Mouse (Mus musculus) left cerebral cortex, adult 9 months (tissue): ENCODE data around the gene Pcyt2.

Source experiments
- DNase-seq, 2 experiments: peaks; one replicate each; pipeline ENCODE4 v3.0.0; 2022; ENCODE audit warnings: low spot score in 2 of 2

The Pcyt2 gene

DNA sequence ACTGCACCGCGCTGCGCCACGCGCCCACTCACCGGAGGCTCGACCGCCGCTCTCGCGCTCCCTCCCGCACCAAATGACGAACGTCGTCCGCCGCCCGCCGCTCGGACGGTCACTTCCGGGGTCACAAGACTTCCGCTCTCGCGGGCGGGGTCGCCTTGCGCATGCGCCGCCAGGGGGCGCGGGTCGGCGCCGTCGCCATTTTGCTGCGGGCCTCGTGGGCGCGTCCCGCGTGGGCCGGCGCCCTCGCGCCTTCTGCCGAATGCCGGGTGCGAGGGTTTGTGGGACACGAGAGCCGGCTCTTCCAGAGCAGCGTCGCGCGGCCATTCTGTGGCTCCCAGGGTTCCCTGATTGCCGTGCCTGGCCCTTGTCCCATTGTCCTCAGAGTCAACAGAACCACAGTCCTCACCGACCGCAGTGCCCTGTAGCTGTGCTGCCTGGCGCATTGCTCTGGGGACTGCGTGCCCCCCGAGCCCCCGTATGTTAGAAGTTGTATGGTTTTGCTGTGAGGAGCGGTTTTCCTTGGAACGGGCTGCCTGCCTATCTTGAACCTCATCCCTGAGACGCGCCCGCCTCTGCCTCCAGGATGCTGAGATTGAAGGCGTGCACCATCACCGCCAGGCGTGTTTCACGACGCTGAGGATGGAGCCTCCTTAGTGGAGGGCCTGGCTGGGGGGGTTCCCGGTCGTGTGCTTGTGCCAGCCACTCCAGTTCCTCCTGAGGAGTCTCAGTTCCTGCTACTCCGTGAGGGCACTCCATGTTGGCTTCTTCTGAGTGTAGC is 36.1 kb downstream of the Pcyt2 start, which contains the start of gene Arhgdia:
Gene Arhgdia (minus strand): TSS at position 135 of the 778 bp plus-strand sequence.
- DNase-seq: peak; percentile 73 to 86

DNA sequence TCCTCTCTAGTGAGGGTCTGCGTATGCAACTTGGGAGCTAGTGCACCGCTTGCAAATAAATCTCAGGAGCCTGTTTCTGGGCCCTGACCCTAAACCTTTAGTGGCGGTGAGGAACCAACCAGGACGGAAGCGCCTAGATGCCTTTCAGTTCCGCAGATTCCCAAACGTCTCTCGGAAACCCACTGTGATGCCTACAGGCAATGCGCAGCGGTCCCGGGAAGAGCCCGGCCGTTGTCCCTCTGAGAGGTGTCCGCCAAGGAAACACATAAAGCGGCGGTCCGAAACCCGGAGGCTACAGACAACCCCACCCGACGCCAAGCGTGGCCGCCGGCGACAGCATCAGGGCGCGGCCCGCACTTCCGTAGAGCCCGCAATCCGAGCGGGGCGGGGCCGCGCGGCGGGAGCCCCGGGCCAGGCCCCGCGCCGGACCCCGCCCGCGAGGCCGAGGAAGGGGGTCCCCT is 36.8 kb downstream of the Pcyt2 start:
- peak in 1 of 2 experiments; percentile 39 for DNase-seq

DNA sequence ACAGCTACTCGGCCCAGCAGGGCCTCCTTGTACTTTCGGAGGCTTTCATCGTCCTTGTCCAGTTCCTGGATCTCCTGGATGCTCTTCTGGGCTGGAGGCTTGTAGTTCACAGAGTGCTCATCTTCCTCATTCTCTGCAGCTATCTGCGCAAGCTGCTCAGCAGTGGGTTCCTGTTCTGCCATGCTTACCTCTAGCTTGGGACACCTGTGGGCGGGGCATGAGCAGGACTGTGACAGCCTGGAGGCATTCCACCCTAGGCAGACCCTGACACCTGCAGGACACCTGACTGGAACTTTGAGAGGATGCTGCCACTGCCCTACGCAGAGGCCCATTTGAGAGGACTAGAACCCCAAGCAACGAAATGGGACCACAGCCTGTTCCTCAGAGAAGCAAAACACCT is 37.5 kb downstream of the Pcyt2 start:
- no peak for DNase-seq

DNA sequence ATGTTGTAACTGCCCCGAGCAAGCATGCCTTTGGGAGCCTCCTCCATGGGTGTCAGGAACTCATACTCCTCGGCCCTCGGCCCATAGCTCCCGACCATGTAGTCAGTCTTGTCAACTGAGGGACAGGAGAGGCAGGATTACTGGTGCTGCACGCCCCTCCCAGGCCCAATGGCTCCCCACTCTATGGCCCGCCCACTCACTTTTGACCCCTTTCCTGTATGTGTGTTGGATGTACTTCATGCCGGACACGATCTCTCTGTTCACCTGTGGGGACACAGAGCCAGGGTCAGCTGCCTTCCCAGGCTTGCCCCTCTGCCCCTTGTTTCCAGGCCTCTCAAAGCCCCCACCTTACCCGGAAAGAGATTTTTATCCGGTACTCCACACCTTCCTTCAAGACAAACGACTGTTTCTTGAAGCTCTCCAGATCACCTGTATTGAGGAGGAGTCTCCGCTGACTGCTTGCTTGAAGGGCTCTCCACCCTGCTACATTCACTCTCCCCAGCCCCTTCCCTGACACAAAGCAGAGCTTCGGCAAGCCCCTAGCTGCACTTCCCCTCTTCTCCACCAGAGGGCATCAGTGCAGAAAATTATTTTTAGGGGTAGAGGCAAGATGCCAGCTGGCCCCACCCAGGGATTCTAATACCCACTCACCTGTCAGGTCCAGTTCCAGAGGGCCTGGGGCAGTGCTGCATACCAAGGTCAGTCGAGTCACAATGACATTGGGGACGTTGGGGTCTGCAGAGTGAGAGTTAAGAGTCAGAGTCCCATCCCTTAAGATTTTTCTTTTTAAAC is 38.2 kb downstream of the Pcyt2 start:
- peak in 1 of 2 experiments; percentile 76 for DNase-seq

DNA sequence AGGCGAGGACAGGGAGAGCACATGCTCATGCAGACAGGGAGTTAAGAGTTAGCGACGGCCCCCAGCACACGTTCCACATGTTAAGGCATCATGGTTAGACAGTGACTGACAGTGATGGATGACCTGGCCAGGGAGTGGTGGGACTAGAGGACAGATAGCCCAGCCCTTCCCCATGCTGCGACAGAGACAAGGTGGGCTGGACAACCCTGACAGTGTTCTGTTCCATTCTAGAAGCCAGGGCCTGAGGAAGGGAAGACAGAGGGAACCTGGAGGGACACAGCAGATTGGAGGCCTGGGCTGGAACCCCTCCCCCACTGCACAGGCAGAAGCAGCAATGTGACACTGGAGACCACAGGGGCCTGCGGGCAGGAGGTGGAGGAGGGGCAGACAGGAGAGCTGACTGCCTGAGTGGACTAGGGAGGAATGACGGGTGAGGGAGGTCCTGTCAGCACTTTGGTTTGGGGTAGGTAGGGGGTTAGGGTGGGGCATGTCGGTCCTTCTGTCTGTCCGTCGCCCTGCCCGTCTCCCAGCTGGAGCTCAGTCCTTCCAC is 39.0 kb downstream of the Pcyt2 start:
- DNase-seq: no peak

DNA sequence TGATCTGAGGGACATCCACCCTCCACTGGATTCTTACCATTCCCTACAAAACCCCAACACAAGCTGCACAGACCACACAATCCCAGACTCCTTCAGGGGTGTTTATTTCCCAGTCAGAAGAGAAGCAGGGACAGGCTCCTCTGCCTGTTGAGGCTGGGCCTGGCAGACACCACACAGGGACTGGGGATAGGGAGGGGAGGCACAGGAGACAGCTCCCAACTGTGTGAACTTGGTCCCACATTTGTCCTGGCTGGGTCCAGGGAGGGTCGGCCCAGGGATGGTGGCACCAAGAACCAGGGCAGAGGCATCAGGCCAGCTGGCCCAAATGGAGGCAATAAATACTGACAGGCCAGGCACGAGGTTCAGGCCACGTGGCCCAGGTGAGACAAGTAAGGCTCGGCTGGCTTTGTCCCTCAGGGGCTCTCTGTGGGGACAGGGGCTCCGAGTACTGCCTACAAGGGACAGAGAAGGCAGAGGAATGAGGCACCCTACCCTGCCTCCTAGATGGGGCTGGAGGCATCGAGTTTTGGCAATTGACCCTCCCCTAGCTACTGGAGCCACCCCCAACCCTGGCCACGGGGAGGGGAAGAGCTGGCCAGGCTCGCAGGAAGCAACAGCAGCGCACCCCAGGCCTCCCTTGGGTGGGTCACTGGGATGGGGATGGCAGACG is 39.6 kb downstream of the Pcyt2 start:
- DNase-seq: no peak

DNA sequence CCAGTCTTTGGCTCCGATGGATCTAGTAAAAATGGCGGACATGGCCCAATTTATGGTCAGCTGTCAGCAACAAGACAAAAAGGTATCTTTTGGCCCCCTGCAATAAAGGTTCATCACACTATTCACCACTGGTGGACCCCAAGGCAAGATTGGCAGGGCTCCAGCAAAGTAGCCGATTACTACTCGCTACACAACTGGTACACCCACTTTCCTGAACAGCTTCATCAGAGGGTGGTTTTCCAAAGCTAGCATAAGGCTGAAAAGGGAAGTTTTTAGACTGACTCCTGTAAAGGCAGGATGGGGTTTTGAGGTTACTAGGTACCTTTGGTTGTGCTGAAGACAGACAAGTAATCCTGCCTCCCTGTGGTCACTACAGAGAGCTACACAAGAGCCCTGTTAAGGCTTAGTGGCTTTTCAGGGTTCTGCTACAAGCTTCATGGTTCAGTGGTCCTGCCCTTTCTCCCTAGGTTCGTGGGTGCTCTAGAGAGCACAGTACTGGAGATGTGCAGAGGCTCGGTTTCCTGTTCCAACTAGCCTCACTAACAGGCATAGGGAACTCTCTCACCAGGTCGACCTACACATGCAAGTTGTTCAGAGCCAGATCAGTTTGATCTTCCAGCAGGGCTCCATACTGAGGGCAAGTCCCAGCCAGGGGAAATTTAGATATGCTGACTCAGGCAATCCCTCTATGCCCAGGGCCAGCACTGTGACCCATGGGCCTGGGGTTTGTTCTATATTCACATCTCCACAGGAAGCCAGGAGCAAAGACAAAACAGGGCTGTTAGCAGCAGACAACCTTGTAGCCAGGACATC is 40.3 kb downstream of the Pcyt2 start:
- no peak for DNase-seq

DNA sequence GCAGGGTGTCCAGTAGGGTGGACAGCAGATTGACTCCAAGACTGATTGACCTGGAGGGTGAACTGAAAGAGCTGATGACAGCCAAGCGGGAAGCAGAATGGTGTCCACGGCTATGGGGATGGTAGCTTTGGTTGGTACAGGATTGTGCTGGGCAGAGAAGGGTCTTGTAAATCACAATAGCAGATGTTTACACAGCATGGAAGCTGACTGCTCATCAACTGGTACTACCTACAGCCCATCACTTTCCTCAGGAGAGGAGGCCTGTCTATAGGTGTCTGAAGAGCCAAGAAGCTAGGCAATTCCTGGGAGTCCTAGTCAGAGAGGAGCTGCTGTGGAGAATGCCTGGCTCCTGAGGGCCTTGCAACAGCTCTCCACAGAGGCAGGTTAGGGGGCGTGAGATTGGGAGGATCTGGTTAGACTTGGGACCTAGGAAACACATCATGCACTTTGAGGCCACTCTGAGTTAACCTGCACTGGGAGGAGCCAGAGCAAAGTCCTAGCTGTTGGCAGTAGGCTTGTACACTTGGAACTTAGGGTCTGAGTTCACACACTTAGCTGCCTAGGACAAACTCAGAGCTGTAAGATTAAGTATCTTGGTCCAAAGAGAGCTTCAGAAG is 41.3 kb downstream of the Pcyt2 start:
- DNase-seq: no peak

DNA sequence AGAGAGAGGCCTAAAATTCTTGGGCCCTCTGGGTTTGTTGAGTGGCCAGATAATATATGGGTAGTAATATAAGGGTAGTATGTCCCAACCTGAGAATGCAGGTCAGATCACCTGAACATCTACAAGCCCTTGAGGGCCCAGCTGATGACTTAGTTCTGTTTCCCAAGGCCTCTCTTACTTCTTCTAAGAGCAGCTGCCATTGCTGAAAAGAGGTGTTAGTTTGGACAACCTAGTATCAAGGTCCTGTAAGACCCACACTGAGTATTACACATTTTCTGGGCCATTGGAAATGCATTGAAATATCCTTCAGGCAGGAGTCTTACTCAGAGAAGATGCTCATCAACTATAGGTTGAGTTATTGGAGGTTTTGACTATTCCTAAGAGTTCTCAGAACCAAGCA is 41.8 kb downstream of the Pcyt2 start:
- DNase-seq: no peak

DNA sequence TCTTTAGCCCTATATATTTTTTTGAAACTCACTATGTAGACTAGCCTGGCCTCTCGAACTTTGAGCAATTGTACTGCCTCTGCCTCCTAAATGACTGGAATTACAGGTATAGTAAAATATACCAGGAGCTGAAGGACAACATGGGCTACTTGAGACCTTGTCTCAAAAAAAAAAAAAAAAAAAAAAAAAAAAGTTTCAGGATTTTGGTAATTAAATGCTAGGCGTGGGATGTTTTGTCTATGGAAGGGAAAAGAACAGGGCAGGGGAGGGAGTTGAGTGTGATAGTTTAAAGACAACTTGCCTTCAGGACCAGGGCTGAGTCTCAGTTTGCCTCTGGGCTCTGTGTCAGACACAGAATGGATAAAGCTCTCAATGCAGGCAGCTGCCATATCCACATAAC is 42.7 kb downstream of the Pcyt2 start:
- no peak for DNase-seq

DNA sequence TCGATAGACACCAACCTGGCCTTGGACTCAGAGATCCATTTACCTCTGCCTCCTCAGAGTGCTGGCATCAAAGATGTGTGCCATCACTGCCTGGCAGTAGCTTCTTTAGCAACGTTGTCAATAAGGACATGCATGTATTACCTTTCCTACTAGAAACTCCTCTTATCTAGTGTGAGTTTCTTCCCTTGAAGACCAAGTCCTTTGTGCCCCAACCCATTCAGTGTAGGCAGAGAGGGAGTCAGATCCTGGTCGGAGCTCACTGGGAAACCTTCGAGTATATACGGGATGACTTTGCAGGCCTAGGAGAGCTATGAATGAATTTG is 43.5 kb downstream of the Pcyt2 start:
- DNase-seq: no peak

DNA sequence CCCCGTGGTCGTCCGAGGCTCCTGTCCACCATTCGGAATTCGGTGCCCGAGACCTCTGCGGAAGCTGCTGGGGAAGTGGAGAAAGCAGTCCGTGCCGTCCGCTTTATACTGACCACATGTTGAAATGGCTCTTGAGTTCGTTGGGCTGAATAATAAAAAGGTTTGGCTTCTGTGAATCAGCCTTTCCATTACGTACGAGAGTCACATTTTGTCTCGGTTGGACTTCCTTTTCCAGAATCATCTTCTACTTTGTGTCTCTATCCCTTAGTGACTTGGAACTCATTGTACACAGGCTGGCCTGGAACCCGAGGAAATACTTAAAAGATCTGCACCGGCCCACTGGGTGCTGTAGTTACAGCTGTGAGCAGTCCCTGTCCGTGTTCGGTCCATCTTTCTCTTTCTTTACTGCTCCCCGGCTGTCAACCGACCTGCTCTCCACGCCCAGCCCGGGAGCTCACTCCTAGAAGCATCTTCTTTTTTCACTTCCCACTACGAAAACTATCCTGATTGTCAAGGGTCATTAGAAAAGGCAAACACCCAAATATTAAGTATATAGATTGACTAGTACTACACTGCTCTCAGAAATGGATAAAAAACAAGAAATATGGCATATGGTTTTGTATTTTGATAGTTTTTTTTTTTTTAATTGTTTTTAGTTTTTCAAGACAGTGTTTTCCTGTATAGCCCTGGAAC is 44.0 kb downstream of the Pcyt2 start:
- no peak for DNase-seq

DNA sequence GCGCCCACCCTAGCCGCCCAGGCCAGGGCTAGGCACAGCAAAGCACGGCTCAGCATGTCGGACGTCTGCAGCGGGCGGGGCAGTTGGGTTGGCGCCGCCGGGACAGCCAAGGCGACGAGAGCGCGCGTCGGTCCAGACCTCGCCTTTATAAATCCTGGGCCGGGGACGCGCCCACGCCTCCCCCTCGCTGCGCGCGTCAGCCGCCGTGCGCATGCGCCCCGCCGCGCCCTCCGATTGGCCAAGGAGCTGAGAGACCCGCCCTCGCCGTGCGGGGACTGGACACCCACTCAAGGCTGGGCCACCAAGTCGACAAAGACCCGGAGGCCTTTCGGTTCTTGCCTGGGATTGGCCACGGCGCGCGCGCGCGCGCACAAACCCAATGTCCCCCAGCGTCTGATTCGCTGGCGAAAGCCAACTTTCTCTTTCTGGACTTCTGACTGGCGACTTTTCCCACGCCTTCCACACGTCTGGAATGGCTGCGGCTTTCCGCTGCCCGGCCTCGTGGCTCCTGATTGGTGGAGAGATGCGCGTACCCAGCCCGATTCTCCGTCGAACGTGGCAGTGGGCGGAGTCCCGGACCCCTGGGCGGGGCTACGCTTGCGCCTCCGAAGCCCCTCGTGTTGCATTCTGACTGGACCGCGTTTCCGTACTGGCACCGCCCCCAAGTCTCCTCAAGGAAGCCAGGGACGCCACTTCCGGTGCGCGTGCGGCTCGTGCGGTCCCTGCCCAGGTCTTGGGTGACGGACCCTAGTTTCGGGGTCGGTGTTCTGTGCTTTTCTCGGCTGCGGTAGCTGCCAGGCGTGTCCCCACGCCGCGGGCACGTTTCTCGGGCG is 44.8 kb downstream of the Pcyt2 start, which contains the start of gene P4hb:
Gene P4hb (minus strand): TSS at position 502 of the 833 bp plus-strand sequence.
- peak; percentile 100 for DNase-seq

DNA sequence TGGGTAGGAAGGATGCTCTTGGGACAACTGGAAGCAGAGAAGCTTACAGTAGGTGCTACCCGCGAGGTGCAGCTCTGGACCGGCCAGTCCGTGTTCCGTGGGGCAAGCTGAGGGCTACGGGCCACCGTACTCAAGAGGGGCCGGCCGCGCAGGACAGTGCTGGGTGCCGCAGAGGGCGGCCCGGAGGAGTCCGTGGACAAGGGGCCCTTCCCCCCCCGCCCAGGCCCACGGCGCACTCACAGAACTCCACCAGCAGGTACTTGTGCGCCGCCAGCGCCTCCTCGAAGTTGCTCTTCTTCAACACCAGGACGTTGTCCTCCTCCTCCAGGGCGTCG is 45.4 kb downstream of the Pcyt2 start:
- no peak for DNase-seq

DNA sequence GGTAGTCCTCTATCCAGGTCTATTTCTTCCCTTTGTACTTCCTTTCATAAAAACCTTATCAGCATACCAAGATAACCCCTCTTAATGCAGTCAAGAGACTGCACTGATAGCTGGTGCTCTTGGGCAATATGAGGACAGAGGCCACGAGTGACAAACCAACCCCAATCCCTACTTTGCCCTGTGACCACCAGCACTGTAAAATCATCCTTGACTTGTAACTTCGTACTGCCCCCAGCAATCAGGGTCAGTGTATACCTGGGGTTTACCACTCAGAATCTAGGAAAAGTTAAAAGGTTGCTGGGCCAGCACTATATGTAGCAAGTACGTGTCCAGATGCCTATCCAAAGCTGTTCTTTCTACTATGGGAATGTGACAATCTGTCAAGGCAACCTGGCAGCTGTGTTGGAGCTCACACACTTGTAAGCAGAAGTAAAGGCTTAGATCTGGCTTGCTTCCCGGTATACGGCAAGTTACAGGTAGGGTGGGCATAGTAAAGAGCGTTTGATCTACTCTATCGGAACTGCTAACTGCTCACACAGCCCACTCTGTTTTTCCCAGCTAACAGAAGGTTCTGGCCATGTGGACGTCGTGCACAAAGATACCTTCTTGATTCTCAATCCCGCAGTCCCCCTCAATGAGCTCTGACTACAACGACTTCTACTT is 45.9 kb downstream of the Pcyt2 start:
- no peak for DNase-seq

DNA sequence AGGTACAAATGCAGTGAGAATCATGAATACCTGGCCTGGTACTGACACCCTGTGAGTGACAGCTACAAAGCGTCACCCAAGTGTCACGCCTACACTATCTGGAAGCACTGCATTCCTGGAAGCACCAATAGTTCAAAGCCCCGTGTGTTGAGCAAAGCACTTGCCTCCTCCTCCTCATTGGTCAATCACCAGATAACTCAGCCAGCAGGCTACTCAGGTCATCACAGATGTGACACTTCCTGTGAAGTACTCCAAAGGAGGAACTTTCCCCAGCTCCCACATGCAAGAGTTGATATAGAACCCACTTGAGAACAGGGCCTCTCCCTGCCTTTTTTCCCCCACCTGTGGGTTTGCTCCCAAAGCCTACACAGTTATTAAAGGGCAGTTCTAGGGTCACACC is 46.6 kb downstream of the Pcyt2 start:
- no peak for DNase-seq

DNA sequence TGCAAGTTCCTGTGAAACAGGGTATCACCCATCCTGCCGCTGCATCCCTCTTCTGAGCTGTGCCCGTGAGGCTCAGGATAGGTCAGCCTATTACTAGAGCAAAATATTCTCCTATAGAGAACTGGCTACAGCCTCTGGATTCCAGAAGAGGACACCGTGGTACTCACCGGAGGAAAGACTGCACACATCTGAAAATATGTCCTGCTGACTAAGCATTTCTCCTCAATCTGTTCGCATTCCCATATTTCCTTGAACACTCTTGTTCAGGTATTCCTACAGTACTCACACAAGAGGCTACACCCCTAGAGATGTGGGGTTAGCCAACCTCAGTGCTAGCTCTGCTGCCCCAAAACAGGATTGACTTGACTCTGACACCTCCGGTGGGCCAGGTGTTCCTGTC is 49.4 kb downstream of the Pcyt2 start:
- no peak for DNase-seq

DNA sequence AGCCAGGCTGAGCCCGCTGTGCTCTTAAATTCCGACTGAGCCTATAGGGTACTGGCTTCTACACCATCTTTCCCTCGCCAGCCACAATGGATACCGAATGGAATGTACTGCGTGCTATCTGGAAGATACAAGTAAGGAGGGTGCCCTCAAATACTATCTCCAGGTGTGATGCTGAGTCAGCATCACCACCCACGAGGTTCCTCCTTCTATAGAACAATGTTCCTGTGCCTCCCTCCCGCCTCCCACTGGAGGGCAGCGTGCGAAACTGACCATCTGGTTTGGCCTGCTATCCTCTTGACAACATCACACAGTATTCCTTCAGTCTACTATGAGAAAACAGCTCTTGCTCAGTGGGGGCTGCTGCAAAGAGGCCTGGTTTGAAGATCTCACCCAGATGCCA is 52.6 kb downstream of the Pcyt2 start:
- no peak for DNase-seq

DNA sequence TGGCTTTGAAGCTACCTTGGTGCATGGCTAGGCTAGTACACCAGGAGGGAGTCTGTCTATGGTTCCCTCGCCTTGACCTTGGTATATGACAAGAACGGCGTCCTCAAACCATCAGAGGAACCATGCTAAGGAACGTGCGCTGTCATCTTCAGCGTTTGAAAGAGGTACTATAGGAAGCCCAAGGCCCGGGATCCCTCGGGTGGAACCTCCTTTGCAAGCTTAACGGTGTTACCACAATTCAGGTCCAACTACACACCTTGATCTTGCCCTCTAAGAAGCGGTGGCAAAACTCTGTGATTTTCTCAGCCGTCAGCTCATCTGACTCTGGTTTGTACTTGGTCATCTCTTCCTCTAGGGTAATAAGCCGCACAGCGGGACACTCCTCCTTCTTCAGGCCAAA is 54.8 kb downstream of the Pcyt2 start:
- DNase-seq: no peak
